ENCODE assay signal across 8 mouse cellular contexts in genomic region chr11:4704072-4704964, GRCm38 (mm10). TPM values are rescaled to one million over a fixed set of nuclear protein-coding genes. Genes with fewer than 3 reads are reported as not detected.
DNase-seq lines count a peak whose midpoint lies in the region; ATAC-seq and TF ChIP-seq lines count a peak whose summit lies in the region.

Gene Uqcr10, minus strand, starts transcription at chr11:4704342.
Gene Zmat5, plus strand, starts transcription at chr11:4704678.

- 0% methylated on average over 47 of the region's 47 CpGs for WGBS in heart, embryonic 12.5 days
- WGBS in kidney, postnatal 0 days = under 1% methylated on average over 47 of the region's 47 CpGs
- WGBS in liver, embryonic 11.5 days = under 1% methylated on average over 47 of the region's 47 CpGs
- under 1% methylated on average over 47 of the region's 47 CpGs for WGBS in stomach, embryonic 14.5 days

- peaks cover 12% of the 10 kb centered on the region for H3K4me1 ChIP-seq in heart, embryonic 12.5 days (replicated peaks)
- no peaks in the 10 kb centered on the region; the same call in none of the 2 replicates for H3K4me1 ChIP-seq in kidney, postnatal 0 days (replicated peaks; ENCODE audit: insufficient read depth, low read length)
- peaks cover 16% of the 10 kb centered on the region for H3K4me1 ChIP-seq in liver, embryonic 11.5 days (replicated peaks; ENCODE audit: control insufficient read depth, insufficient read depth, low read length)
- H3K4me1 ChIP-seq in stomach, embryonic 14.5 days (ENCODE audit: control insufficient read depth, insufficient read depth, low read length) = peaks cover 11% of the 10 kb centered on the region

- no peak for TF ChIP-seq CTCF in kidney, postnatal 0 days (IDR thresholded peaks at IDR 0.05; ENCODE audit: low read depth)

- peak; percentile 97 for ATAC-seq in erythroid progenitor cell, adult 5-6 weeks (replicated peaks; ENCODE audit: low FRiP score, poor library complexity, severe bottlenecking)
- peak; percentile 97 for ATAC-seq in heart, embryonic 12.5 days (ENCODE audit: insufficient number of reproducible peaks, low FRiP score)
- ATAC-seq in kidney, postnatal 0 days (replicated peaks; ENCODE audit: low FRiP score, low read depth) = peak; percentile 90
- peak; percentile 98 for ATAC-seq in liver, embryonic 11.5 days (replicated peaks; ENCODE audit: low FRiP score)
- ATAC-seq in stomach, embryonic 14.5 days (ENCODE audit: insufficient number of reproducible peaks, insufficient read depth, low FRiP score, low read depth) = peak; percentile 97

- H3K36me3 ChIP-seq in heart, embryonic 12.5 days = peaks cover 28% of the 10 kb centered on the region
- peaks cover 7% of the 10 kb centered on the region; the same call in 1 of the 2 replicates for H3K36me3 ChIP-seq in kidney, postnatal 0 days (ENCODE audit: insufficient read depth, low read length)
- peaks cover 16% of the 10 kb centered on the region for H3K36me3 ChIP-seq in liver, embryonic 11.5 days (ENCODE audit: control insufficient read depth, insufficient read depth, low read length)
- peaks cover 18% of the 10 kb centered on the region for H3K36me3 ChIP-seq in stomach, embryonic 14.5 days (ENCODE audit: control insufficient read depth, insufficient read depth, low read length)

- no peaks in the 10 kb centered on the region for H3K27me3 ChIP-seq in heart, embryonic 12.5 days (replicated peaks)
- H3K27me3 ChIP-seq in kidney, postnatal 0 days (ENCODE audit: insufficient read depth, low read length) = no peaks in the 10 kb centered on the region
- H3K27me3 ChIP-seq in liver, embryonic 11.5 days (replicated peaks; ENCODE audit: control insufficient read depth, insufficient read depth, low read length) = no peaks in the 10 kb centered on the region
- no peaks in the 10 kb centered on the region for H3K27me3 ChIP-seq in stomach, embryonic 14.5 days (ENCODE audit: control insufficient read depth, insufficient read depth, low read length)

- H3K9ac ChIP-seq in heart, embryonic 12.5 days = peak within 1 kb of the TSS; percentile 95
- H3K9ac ChIP-seq in kidney, postnatal 0 days (ENCODE audit: low read depth, low read length) = peak within 1 kb of the TSS; percentile 90
- peak within 1 kb of the TSS; percentile 89 for H3K9ac ChIP-seq in liver, embryonic 11.5 days (ENCODE audit: low read depth, low read length)
- H3K9ac ChIP-seq in stomach, embryonic 14.5 days (replicated peaks; ENCODE audit: low read depth, low read length) = peak within 1 kb of the TSS; percentile 87

- peak within 1 kb of the TSS; percentile 89 for H3K4me3 ChIP-seq in heart, embryonic 12.5 days
- peak within 1 kb of the TSS; percentile 82 for H3K4me3 ChIP-seq in kidney, postnatal 0 days (replicated peaks; ENCODE audit: low read depth, low read length)
- peak within 1 kb of the TSS; percentile 92 for H3K4me3 ChIP-seq in liver, embryonic 11.5 days (ENCODE audit: low read depth, low read length)
- peak within 1 kb of the TSS; percentile 80 for H3K4me3 ChIP-seq in stomach, embryonic 14.5 days (ENCODE audit: low read depth, low read length)

- H3K27ac ChIP-seq in heart, embryonic 12.5 days (ENCODE audit: poor library complexity, severe bottlenecking) = peak within 1 kb of the TSS; percentile 87
- peak within 1 kb of the TSS; percentile 85 for H3K27ac ChIP-seq in kidney, postnatal 0 days
- H3K27ac ChIP-seq in liver, embryonic 11.5 days (ENCODE audit: low read depth, low read length) = peak within 1 kb of the TSS; percentile 68
- H3K27ac ChIP-seq in stomach, embryonic 14.5 days (ENCODE audit: low read length) = peak within 1 kb of the TSS; percentile 45; the same call in 1 of the 2 replicates

- DNase-seq in CD4-positive helper T cell, adult 2 months (ENCODE audit: low read depth, low spot score) = peak; percentile 95
- DNase-seq in brain, embryonic 18.5 days (ENCODE audit: low read depth, low spot score) = peak; percentile 91
- peak; percentile 98 for DNase-seq in kidney, postnatal 0 days (ENCODE audit: low spot score)
- peak; percentile 85 for DNase-seq in liver, embryonic 11.5 days (ENCODE audit: low spot score)
- peak; percentile 98 for DNase-seq in naive thymus-derived CD4-positive, alpha-beta T cell, adult 2 months (ENCODE audit: low read depth)

- H3K4me2 ChIP-seq in heart, embryonic 12.5 days = peak within 1 kb of the TSS; percentile 92
- peak within 1 kb of the TSS; percentile 94 for H3K4me2 ChIP-seq in kidney, postnatal 0 days (ENCODE audit: low read length)
- H3K4me2 ChIP-seq in liver, embryonic 11.5 days = peak within 1 kb of the TSS; percentile 89
- peak within 1 kb of the TSS; percentile 80 for H3K4me2 ChIP-seq in stomach, embryonic 14.5 days (replicated peaks; ENCODE audit: low read depth, low read length)

- H3K9me3 ChIP-seq in heart, embryonic 12.5 days (replicated peaks) = no peaks in the 10 kb centered on the region; the same call in 1 of the 2 replicates
- no peaks in the 10 kb centered on the region for H3K9me3 ChIP-seq in kidney, postnatal 0 days (replicated peaks; ENCODE audit: low read length)
- H3K9me3 ChIP-seq in liver, embryonic 11.5 days (ENCODE audit: control insufficient read depth, low read length) = no peaks in the 10 kb centered on the region
- no peaks in the 10 kb centered on the region for H3K9me3 ChIP-seq in stomach, embryonic 14.5 days (ENCODE audit: control insufficient read depth, low read depth, low read length)

RNA-seq across cellular contexts. Expression of gene Uqcr10, which starts in this region (rescaled TPM):
- total RNA-seq in erythroid progenitor cell, adult 5-6 weeks (2015; ENCODE audit: low replicate concordance) = 40.7 and 133 TPM in 2 replicates
- total RNA-seq in erythroid progenitor cell, adult 5-6 weeks (2017; ENCODE audit: low replicate concordance) = 19.2 and 25.0 TPM in 2 replicates
- polyA plus RNA-seq in heart, embryonic 12.5 days (2016; fragmentation: Nextera tagmentation; extraction: Ambion mirVana) = 1,618 and 1,621 TPM in 2 replicates
- polyA plus RNA-seq in kidney, postnatal 0 days (2015; fragmentation: Nextera tagmentation; extraction: Ambion mirVana) = 1,603 and 1,802 TPM in 2 replicates
- 823 and 891 TPM in 2 replicates for polyA plus RNA-seq in liver, embryonic 11.5 days (2014; fragmentation: Nextera tagmentation; extraction: Ambion mirVana)
- polyA plus RNA-seq in stomach, embryonic 14.5 days (2014; fragmentation: Nextera tagmentation; extraction: Ambion mirVana) = 851 and 942 TPM in 2 replicates

RNA-seq across cellular contexts. Expression of gene Zmat5, which starts in this region (rescaled TPM):
- 5.4 and 13.0 TPM in 2 replicates for total RNA-seq in erythroid progenitor cell, adult 5-6 weeks (2015; ENCODE audit: low replicate concordance)
- 6.3 TPM in 1 of 2 replicates, not detected in the other for total RNA-seq in erythroid progenitor cell, adult 5-6 weeks (2017; ENCODE audit: low replicate concordance)
- polyA plus RNA-seq in heart, embryonic 12.5 days (2016; fragmentation: Nextera tagmentation; extraction: Ambion mirVana) = 48.1 and 53.6 TPM in 2 replicates
- 76.3 and 81.7 TPM in 2 replicates for polyA plus RNA-seq in kidney, postnatal 0 days (2015; fragmentation: Nextera tagmentation; extraction: Ambion mirVana)
- 45.1 and 54.6 TPM in 2 replicates for polyA plus RNA-seq in liver, embryonic 11.5 days (2014; fragmentation: Nextera tagmentation; extraction: Ambion mirVana)
- 67.3 and 68.4 TPM in 2 replicates for polyA plus RNA-seq in stomach, embryonic 14.5 days (2014; fragmentation: Nextera tagmentation; extraction: Ambion mirVana)

Comparison
In these comparisons a context has a peak if more than half of its experiments do, and no peak if none do; other contexts are left out.
1. Peak in every context shown above with its lines: DNase-seq, ATAC-seq, H3K4me3 ChIP-seq and H3K27ac ChIP-seq.